Mouse (Mus musculus) layer of hippocampus, postnatal 14 days (tissue): ENCODE measurements around the gene Slc25a25. TPM values are rescaled to one million over a fixed set of nuclear protein-coding genes. Genes with fewer than 3 reads are reported as not detected.
A peak's percentile ranks its signal among the peaks of the same experiment; 100 is the strongest.

Source experiments
- DNase-seq, 2 experiments: peaks; one replicate each; pipeline ENCODE4 v3.0.0; 2021 to 2022; ENCODE audit warnings: low spot score in 2 of 2, mixed read lengths in 1 of 2
- total RNA-seq, 2 experiments: library from RNA; stranded (reverse); gene quantifications; 2 replicates each; pipeline ENCODE4 v1.2.3; 2021

Slc25a25 gene
- total RNA-seq, 2 experiments from 2014 or later = 45.5 to 50.3 TPM

DNA sequence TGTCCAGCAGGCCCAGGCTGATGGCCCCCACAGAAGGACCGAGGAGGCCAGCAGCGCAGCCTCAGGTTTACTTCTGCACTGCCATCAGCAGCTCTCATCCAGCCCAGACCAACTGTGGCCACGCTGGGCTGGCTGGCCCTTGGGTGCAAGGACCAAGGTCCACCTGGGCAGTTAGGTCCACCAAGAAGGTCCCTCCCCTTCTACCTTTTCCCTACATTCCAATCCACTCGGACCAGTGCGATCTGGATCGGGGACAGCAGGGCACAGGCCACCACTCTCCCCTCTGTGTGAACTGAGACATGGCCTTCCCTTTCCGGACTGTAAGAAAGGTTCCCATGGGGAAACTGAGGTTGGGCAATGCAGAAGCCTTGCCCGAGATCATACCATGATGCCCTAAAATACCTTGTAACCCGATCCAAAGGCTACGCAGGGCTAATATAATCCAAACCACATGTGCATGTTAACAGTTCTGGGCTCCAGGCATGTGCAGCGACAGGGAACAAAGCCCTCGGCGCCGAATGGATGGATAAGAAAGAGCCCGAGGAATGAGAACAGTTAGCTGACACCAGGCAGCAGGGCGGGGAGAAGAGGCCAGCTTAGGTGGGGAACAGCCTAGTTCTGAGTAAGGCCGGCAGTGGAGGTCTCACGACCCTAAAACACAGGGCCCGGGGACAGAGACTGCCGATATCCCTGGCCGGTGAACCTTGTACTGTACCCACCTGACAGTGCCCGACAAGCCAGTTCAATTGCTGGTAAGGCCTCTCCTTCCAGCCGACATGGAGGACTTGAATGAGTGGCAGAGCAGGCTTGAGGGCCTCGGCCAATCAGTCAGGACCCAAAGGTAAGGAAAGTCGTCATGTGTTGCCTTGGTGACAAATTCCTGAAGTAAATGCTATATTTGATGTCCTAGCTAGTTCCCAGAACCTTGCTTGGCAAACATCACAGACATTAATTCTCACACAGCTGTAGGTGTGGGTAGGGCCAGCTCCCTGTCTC is 42.5 kb downstream of the Slc25a25 start:
- no peak for DNase-seq

DNA sequence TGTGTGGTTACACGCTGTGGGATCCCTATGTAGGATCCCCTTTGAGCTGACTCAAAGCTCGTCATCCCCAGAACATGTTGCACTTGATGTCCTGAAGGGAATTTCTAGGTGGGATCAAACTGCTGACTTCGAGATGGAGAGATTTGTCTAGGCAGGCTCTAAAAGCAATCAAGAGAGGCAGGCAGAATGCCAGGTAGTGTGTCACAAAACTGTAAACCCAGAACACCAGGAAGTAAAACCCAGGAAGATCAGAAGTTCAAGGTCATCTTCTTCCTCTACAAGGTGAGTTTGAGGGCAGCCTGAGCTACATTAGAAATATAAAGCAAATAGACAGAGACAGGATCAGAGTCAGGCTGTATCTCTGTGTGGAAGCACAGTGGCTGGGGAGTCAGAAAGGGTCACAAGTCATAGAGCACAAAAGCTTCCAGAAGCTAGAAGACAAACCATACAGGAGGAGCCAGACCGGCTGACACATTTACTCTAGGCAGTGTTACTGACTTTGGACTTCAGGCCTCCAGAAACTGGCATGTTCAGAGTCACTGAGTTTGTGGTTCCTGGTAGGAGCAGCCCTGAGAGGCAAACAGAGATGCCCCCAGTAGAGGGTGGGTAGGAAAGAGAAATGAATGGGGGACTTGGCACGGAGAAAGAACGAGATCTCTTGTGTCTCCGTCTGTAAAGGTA is 44.0 kb downstream of the Slc25a25 start:
- DNase-seq = no peak

DNA sequence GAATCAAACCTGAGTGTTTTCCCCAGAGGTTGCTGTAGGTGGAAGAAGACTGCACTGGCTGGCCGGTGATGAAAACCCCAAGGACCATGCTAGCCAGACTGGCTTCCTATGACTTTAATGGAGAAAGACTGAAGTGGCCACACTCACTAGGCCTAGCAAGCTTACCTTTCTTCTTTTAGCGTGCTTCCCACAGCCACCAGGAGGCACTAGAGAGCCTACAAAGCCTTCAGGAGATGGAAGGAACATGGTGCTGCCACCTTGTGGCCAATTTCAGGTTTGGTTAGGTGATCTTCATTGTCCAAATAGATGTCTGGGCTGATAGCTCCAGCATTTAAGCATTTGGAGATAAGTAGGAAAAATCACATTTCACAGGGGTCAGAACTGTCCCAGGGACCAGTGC is 46.6 kb downstream of the Slc25a25 start:
- peak; percentile 93 to 97 for DNase-seq

DNA sequence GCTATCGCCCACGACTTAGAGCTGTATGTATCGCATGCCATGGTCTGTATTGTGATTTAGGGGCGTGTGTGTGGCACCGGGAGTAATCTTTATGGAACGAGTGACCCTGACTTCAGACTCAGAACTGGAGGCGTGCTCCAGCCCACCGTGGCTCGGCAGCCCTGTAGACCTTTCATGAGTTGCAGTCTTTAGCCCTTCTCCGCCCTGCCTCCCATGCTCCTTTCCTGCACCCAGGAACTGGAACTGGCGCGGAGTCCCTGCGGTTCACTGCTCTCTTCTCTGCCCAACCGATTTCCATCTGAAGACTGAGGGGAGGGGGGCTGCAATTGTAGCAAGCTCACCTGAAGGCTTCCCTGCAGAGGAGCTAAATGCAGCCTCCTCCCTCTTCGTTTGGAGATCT is 54.5 kb downstream of the Slc25a25 start:
- no peak for DNase-seq

DNA sequence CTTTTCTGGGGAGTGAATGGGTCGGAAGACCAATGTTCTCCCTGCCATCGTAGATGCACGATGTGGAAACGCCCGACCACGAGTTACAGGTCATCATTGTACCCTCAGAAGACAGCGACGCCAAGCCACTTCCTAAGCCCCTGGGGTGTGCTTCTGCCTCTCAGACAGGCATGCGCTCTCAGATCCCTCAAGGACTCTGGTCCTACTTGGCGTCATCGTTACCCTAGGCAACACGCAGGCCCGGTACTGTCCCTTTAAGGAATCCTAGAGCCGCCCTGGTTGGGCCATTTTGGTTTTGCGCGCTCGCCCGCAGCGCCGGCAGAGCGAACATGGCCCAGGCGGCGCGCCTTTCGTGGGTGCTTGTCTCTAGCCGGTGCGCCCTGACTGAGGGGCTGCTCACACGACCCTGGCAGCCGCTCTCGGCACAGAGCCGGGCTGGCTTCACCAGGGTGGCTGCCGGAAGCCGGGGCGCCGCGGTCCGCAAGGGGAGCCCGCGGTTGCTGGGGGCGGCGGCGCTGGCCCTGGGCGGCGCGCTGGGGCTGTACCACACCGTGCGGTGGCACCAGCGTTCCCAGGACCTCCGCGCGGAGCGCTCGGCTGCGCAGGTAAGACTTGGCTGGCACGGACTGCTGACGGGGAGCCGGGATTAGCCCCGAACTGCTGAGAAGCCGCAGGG is 55.2 kb downstream of the Slc25a25 start:
- DNase-seq = peak; percentile 89 to 95

DNA sequence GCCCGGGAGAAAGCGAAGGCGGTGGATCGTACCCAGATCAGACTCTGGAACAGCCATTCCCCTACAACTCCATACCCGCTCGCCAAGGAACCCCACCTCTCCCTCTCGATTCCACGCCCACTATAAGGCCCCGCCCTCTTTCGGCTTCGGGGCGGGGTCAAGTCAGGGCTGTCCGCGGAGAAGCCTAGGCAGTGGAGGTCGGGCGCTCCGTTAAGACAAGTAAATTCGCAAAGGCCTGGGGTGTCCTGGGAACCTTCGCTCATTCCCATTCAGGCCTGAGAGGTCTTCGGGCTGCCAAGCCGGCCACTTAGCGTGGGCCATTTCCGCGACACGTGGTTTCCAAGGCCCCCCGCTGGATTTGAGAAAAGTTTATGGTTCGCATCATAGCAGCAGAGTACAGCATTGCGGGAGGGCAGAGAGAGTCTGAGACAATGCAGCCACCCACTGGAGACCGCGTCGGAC is 55.7 kb downstream of the Slc25a25 start, which contains the start of gene Ptges2:
Ptges2 (plus strand) TSS at position 413 of the 462 bp plus-strand sequence.
- peak; percentile 90 to 95 for DNase-seq

DNA sequence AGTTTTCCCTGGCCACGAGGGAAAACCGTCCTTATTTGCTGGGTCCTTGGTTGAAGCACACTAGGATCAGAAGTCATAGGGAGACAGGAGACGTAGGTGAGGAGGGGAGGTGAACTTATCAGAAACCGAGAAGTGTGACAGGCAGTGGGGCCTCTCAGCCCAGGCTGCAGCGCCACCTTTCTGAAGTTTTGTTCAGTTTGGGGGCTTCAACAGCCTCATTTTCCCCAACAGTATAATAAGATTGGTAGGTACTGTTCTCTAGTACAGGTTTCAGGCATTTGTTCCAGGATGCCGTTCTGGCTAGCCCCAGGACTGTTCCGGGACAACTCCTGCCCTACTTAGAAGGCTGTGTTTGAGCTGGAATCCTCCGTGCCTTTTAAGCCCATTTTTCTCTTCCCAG is 56.3 kb downstream of the Slc25a25 start:
- DNase-seq = peak in 1 of 2 experiments; percentile 26

DNA sequence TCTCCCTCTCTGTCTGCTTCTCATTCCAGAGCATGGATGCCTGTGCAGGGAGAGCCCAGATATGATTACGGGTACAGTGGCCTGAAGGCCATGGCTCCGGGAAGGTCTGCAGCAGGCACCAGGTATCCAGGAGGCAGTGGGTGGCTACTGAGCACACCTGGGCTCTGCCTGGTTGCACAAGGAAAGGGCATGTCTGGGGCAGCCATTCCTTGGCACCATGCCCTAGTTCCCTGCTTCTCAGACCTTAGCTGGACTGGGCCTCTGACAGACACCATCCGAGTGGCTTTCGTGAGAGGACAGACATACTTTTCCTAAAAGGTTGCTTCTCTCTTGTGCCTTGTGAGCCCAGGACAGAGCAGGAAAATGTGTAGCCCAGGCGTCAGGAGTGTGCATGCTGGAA is 59.2 kb downstream of the Slc25a25 start:
- DNase-seq = no peak

DNA sequence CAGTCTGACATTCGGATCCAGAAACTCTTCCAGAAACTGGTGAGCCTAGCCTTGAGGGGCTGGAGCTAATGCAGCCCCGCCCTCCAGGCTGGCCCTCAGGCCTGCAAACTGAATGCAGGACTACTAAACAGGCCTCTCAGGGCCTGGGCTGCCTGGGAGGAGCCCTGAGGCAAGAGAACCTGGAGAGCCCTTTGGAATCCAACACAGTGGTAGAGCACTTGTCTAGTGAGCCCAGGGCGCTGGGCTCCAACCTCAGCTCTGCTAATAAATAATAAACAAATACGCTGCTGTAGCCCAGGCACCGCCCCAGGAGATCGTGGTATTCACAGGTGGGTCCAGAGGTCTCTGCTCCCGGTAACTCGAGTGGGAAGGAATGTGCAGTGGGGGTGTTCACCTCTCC is 60.4 kb downstream of the Slc25a25 start:
- no peak for DNase-seq

DNA sequence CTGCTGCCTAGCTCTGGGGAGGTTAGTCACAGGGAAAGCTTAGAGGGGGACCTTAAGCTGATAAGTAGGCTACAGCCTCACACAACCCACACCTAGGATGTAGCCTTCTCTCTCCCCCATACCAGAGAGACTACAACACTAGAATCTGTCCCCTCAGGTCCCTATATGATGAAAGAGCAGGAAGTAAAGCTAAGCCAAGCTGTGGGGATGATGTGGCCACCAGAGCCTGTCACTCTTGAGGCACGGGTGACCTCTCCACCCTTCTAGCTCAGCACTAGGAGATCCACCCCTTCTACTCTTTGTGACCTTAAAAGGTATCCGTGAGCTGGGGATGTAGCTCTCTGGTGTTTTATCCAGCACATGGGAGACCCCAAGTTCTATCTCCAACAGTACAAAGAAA is 62.1 kb downstream of the Slc25a25 start:
- DNase-seq = no peak

DNA sequence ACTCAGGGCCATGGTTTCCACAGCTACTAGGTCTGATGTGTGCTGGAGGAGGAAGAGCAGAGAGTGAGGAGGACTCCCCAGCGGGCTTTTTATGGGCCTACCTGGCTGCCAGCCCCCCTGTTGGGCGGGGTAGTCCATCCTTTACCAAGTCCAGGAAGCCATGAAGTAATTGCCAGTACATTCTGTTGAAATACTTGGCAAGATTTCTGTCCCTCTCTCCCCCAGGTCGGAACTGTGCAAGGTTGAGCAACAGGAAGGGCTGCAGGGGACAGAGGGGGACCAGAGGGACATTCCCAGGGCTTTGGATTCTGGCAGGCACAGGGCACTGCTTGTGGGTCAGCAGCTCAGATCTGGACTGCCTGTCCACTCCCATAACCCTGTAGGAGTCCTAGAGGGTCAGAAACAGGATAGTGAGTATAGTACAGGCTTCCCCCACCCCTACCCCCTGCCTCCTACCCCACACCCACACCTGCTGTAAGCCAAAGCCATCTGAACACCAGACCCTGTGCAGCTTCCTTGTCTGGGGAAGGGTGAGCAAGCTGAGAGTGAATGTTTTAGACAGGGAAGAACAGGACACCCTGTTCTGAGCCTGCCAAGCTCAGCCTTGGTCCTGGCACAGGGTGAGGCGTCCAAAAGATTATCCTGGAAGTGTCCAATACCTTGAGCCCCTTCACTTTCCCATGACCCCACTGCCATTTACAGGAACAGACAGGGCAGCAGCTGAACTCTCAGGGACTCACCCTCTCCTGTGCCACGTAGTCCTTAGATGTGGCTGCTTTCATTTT is 63.3 kb downstream of the Slc25a25 start, which contains the start of gene Lcn2:
Lcn2 (minus strand) TSS at position 547 of the 785 bp plus-strand sequence.
- no peak for DNase-seq

DNA sequence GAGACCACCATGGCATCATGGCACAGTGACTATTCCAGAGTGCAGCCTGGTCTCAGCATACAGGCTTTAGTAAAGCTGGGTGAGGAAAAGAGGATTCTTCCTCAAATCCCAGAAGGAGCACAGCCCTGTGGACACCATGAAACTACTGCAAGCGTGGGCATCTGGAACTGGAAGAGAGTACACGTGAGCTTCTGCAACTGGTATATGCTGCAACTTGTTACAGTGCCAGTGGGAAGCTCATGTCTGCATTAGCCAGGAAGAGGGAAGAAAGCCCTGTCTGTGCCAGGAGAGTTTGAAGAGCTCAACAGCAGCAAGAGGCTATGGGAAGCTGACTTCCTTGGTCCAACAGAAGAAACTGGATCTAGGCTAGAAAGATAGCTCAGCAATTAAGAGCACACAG is 68.6 kb downstream of the Slc25a25 start:
- DNase-seq = no peak

DNA sequence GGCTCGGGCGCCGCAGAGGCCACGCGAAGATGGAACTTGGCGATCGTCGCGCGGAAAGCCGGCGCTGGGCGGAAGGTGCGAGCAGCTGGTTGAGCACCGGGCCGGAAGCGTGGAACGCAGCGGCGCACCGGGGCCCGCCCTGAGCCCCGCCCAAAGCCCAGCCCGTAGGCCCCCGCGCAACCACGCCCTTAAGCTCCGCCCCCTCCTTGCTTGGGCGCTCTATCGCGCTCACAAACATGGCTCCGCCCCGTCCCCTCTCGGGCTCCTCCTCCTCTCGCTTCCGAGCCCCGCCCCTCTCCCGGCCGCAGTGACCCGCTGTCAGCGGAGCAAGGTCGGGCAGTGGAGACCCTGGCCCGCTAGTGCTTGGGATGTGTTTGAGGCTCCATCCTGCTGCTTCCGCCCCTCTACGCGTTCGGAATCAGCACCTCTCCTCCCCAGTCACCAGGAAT is 69.4 kb downstream of the Slc25a25 start, which contains the start of gene 1110008P14Rik:
1110008P14Rik (minus strand) TSS at position 164 of the 449 bp plus-strand sequence.
- peak; percentile 87 to 92 for DNase-seq

DNA sequence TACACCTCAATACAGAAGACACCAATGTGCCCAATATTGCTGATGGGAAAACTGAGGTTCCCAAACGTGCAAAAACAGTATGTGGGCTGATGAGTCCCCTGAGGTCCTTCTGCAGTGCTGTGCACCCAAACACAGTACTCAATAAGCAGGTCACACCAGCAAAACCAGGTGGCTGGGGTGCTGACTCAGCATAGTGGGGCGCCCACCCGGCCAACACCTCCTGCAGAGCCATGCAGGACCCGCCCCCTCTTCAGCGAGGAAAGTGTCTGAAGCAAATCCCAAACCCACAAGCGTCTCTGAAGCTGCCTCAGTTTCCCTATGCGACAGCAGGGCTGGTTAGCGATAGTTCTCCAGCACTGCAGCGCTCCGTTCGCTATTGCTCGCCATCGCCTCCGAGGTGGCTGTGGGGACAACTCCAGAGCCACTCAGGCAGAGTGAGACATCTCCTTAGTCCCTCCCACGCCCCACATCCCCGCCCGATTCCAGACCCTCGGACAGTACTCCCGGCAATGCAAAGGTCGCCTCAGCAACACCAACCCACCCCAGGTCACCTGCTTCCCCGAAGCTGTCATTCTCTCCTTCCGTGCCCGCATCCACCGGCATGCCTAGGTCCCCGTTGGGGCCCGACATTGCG is 70.0 kb downstream of the Slc25a25 start:
- DNase-seq = no peak

DNA sequence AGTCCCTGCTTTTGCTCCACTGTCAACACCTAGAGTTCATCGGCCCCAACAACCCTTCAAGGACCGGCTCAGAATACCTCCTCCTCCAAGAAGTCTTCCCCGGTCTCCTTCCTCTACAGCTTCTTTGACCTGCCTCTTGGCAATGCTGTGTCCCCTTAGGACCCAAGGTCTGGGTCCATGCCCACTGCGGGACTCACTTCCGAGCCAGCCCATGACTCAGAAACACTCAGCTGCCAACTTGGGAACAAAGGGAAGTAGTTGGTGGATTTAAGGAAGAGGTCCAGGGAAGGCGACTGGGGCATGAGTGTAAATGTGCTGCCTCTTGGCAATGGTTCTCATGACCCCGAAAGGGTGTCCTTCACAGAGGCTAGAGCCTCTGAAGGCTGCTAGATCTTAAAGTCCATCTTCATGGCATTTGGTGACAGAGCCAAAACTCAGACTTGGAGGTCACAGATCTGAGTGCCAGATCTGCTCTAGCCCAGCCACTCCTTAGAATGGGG is 71.2 kb downstream of the Slc25a25 start:
- no peak for DNase-seq

DNA sequence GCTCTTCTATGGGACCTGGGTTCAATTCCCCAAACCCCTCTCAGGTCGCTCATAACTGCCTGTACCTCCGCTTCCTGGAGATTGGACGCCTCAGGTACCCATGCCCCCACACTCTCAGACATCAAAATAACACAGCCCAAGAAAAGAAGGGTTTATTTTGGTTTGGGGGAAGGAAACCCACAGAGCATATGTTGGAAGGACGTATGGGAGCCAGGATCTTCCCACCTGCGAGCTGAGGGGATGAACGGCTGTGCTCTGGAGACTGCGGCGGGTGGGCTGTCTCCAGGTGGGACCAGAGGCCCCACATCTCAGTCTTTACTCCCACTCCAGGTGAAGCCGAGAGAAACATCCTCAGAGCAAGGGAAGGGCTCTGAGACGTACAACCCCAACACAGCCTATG is 74.3 kb downstream of the Slc25a25 start:
- DNase-seq = no peak

DNA sequence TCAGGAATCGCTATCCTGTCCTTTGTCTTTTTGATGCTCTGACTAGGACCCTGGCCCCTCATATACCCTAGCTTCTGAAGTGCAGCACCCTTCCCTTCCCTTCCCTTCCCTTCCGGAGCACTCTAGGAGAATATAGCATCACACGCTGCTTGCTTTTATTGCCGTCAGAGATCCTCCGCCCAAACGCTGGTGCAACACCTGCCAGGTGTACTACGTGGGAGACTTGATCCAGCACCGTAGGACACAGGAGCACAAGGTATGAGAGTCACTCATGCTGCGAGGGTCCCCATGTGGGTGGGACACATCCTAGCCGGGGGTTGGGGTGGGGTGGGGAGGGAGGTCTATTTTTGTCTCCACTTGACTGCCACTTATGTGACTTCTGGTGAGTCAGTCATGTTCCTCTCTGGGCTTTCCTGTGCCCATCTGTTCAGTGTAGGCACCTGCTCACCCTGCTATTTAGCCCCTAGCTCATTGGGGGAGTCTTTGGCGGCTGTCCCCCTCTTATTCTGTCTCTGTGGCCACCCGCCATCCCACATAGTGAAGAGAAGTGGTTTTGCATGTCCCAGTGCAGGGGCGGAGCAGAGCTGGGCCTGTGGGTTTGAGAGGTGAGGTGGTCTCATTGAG is 75.8 kb downstream of the Slc25a25 start:
- no peak for DNase-seq

DNA sequence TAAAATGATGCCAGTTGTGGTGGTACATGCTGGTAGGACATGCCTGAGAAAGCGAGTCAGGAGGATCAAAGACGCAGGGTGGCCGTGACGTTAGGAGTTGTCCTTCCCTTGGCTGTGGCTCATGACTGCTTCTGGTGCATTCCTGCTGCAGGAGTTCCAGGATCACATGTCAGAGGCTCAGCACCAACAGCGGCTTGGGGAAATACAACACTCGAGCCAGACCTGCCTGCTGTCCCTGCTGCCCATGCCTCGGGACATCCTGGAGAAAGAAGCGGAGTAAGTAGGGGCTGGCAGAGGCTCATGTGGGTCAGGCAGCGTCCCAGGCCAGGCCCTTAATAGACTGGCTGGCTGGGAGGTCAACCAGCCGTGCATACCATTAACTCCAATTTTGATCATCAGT is 77.1 kb downstream of the Slc25a25 start:
- DNase-seq = no peak

DNA sequence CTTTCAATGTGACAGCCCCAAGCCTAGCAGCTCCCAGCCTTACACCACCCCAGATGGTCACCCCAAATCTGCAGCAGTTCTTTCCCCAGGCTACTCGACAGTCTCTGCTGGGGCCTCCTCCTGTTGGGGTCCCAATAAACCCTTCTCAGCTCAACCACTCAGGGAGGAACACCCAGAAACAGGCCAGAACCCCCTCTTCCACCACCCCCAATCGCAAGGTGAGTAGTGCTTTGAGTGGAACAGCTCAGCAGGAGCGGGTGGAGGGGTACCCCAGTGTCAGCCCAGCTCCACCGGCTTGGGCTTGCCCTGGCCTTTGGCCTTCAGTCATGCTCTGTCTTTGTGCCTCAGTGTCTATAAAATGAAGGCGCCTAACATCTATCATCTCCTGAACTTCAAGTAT is 83.9 kb downstream of the Slc25a25 start:
- no peak for DNase-seq
